Mouse (Mus musculus) skeletal muscle tissue, adult 2 months (tissue): ENCODE results near the gene Mrrf.

Experiments
- DNase-seq: peaks from one replicate; pipeline ENCODE4 v3.0.0-alpha.2; 2012; ENCODE audit warnings: low read depth, low spot score

The Mrrf gene

DNA sequence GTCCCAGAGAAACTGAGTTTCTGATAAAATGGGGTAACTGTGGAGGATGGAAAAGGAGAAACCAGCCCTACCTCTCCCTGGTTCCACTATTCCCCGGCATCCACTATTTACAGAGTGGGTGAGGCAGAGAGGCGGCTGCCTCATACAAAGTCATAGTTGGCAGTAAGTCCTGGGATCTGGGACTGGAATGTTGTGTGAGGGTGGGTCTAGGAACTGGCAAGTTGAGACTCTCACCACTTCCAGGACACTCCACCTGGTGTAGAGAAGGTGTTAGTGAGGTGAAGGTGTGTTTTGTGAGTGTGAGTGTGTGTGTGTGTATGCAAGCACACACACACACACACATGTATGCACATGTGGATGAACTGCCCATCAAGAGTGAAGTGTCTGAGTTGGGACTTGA lies 64.6 kb downstream of the Mrrf start:
- DNase-seq, result no peak

DNA sequence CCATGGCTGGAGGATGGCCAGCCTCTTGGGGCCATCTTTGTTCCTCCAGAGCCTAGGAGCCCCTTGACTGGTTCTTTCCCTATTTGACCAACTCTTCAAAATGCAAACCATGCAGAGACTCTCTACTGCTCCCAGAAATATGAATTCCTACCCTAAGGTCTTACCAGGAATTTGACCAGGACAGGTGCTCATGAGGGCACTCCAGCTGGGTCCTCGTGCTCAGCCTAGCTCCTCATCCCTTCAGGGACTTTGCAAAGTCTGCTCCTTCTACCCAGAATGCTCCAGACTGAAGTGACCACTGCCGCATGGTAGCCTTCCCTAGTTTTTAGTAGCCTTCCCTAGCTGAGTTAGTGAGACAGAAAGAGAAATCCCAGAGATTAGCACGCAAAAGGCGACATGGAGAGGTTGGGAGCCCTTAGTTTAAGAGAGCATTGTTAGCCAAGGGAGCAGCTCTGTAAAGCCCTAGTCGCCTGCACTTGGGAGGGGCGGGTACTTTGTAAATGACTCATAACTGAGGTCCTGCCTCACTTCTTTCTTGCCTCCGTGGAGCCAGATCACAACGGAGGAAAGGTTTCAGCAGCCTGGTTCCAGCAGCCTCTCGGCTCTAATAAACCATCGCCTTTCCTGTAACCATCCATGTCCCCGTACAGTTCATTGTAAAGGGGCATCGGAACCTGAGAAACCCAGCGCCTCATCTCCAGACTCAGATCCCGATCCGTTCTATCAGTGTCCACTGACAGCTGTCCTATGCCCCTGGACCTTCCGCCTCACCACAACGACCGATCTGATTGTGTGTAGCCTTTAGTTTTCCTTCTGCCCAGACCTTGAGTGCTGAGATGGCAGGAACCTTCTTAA lies 65.8 kb downstream of the Mrrf start:
- no peak for DNase-seq

DNA sequence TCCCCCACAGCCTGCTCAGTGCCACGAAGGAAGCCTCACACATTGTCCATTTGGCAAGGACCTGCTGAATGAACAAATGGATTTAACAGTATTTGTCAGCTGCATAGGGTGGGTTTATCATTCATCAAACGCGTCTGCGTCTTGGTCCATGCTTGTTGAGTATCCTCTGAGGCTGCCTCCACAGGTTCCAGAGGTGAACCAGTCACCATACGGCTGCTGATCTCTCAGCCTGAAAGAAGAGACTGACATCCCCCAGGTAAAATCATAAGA lies 66.4 kb downstream of the Mrrf start:
- DNase-seq, result no peak

- DNase-seq, result no peak
Observed at GRCm38 (mm10) chr2:36203011-36203825, 67.0 kb downstream of the Mrrf start.

DNA sequence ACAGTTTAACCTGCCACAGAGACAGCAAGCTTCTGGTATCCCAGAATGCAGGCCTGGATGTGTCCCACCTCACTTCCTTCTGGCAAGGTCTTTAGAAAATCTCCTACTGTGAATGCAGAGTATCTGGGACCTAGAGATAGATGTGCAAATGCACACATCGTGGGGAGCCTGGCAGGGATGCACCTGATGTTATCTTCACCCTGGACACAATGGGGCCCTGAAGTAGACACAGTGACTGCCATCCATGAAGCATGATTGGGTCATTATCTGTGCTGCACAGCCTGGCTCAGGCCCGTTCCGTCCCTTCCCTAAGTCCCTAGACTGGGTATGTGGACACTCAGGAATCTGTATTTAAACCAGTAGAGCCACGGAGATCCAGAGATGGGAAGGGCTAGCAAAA lies 68.4 kb downstream of the Mrrf start:
- DNase-seq, result no peak

DNA sequence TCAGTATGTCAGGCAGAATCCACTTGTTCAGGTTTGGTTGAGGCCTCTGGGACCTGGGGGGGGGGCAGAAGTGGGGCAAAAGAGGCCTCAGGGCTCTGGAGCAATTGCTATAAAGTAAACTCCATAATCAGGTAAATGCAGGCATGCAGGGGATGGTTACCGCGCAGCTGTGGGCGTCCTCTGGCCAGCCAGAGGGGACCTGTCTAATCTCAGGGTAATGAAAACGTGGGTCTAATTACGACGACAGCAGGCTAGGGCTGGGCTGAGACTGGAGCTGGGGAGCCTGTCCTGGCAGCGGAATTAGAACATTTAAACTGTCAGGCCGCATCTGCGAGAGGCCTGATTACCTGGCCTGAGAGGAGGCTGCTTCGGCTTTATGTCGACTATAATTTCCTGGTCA lies 70.9 kb downstream of the Mrrf start:
- no peak for DNase-seq

DNA sequence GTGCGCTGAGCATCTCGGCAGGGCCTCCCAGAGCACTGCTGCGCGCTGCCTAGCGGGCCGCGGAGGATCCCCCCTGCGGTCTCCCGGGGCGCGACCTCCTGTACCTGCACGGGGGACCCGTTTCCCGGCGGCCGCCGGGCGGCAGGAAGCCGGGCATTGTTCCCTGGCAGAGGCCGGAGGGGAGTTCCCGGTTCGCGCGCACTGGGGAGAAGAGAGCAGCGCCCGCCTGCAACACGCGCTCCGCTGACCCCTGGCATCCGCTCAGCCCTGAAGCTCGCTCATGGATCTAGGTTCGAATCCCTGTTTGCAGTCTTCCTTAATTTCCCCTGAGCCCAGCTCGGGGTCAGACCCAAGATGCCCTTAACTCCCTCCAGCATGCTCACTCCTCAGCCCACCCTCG lies 74.6 kb downstream of the Mrrf start:
- no peak for DNase-seq

DNA sequence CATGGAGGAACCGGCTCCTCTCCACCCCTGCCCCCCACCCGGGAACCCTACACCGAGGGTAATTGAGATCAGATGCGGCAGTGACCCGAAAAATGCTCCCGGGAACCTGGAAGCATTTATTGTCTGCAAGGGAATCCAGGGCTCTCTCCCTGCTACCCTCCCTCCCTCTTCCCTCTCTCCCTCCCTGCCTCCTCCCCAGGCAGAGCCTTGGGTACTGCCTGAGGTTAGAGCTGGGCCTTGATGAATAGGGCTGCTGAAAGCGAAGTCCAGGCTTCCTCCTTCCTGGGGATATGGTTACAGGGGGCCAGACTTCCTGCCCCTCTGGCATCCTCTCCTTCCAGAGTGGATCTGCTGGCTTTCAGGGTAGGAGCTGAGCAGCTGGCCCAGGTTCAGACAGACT lies 75.6 kb downstream of the Mrrf start:
- DNase-seq, result no peak

GRCm38 (mm10) chr2:36213108-36213507 lies 76.9 kb downstream of the Mrrf start:
- no peak for DNase-seq

DNA sequence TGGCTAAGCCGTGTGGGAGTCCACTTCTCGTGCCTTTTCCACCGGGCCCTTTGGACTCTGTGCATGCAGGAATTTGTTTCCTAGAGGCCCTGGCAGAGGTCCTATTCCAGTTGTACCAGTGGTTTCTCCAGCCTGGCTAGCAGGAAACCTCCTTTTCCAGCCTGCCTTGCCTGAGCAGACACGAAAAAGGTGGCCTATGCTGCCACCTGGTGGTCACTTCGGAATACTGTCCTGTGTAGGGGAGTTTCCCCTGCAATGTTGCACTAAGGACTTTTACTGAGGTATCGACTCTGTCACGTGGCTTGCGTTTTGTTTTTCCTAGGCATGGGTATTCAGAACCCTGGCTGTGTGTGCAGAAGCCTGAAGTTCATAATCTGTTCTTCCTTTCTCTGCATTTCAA lies 77.8 kb downstream of the Mrrf start:
- peak; percentile 78 for DNase-seq

DNA sequence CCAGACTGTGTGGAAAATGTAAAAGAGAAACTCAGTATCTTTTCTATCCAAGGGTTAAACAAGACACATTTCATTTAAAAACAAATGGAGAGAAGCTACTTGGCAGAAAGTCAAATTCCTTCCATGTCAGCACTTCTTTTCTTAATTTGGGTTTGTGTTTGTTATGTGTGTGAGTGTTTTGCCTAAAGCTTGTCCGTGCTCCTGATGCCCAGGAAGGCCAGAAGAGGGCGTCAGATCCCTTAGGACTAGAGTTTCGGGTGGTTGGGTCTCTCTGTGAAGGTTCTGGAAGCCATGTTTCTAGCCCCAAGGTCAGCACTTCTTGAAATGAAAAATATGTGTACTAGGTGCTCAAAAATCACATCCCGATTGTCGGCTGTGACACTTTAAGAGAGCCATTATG lies 78.2 kb downstream of the Mrrf start:
- DNase-seq, result no peak

DNA sequence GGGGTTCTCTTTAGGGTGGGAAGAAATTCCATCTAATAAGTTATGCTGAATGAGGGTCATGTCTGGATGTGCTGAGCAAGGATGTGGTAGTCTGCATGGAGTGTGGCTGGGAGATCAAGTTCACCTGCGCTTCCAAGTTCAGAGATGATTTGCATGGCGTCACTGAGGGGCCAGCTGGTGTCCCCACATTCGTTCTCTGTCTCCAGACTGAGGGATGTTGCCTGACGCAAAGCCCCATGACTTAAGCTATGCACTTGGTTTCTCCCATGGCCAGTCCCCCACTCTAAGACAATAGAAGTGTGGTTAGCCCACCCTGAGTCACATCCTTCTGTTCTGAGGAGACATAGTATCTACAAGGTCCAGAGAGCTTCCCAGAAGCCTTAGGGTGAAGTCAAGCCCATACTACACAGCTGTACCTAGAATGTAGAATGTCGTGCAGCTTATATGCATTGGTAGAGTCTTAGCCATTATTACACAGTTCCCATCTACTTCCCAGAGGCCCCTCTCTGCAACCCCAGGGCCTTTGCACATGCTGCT lies 79.1 kb downstream of the Mrrf start:
- DNase-seq, result no peak

- peak; percentile 34 for DNase-seq
Observed at GRCm38 (mm10) chr2:36216546-36216945, 80.4 kb downstream of the Mrrf start.

DNA sequence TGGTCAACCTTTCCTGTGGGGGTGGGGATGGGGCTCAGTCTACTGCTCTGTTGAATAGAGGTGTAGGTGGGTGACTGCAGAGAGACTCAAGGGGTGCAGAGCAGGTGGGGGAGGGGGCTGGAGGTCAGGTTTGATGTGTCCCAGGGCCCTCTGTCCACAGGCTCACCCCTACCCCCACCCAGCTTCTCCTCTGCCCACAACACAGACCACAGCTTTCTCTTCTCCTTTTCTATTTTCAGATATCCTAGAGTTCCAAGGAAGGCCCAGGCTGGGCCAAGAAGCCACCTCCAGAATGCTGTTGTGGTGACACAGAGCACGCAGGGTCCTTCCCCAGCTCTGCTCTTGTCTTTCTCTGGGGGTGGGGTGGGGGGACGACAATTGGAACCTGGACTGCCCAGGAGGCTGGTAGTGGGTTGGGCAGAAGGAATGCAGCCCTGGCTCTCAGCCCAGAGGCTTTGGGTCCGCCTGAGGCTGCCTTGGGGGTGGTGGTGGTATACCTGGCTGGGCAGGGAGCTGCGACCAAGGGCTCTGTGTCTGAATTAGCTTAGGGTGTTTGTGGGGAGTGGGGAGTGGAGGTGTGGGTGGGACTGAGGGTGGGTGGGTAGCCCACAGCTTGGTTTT lies 80.9 kb downstream of the Mrrf start:
- DNase-seq, result no peak

- no peak for DNase-seq
Observed at GRCm38 (mm10) chr2:36217692-36218233, 81.6 kb downstream of the Mrrf start.

DNA sequence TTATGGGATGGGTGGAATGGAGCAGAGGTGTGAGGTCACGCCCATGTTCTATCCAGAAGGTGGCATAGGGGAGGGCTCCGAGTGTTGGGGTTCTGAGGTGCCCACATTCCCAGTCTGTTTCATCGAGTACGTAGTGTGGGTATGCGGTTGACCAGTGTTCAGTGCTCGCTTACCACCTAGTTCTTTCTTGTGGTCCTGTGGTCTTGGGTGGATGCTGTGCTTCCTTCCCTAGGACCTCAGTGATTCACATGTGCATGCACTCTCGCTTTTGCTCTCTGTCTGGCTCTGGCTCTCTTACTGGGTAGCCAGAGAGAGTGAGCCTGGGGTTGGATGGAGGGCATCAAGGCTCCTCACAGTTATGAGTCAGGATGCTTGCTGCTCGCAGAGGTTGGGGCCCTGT lies 83.9 kb downstream of the Mrrf start:
- DNase-seq, result no peak

DNA sequence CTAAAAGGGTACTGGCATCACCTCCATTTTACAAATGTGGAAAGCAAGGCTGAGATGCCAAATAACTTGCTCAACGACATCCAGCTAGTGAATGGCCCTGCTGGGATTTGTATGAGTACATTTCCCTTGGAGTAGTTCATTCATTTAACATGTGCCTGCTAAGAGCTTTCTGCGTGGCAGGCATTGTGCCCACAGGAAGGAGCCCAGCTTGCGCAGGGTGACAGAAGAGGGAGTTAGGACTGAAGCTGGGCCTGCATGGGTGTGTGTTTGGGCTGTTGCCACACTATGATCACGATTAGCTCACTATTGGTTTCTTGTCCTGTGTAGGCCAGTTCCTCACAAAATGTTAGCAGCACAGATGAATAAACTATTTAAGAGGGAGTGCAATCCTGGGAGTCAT lies 84.7 kb downstream of the Mrrf start:
- DNase-seq, result no peak

DNA sequence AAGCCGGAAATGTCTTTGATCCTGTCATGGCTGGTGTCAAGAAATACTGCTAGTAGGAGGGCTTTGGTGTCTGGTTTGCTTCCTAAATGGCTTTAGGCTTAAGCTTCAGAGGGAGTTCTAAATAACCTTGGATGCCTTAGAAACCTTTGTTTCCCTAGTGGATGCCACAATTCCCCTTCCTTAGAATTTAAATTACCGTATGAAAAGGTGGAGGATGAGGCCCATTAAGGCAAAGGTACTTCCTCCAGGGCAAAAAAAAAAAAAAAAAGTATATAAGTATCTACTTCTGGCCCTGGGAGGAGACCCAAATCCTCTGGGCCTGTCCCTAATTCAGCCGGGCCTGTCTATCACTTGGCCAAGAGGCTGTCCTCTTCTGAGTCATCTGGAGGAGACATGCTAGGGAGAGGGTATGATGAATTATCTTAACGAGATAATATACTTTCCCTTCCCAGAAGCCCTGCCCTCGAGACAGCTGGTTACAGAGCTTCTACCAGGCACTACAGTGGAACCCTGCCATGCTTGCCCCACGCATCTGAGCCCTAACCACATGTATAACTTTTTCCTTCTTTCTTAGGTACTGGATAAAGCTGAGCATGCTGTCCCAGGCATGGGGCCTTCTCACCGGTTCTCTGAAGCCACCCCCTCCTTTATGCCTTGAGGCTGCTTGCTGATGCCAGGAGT lies 86.1 kb downstream of the Mrrf start:
- DNase-seq, result no peak

DNA sequence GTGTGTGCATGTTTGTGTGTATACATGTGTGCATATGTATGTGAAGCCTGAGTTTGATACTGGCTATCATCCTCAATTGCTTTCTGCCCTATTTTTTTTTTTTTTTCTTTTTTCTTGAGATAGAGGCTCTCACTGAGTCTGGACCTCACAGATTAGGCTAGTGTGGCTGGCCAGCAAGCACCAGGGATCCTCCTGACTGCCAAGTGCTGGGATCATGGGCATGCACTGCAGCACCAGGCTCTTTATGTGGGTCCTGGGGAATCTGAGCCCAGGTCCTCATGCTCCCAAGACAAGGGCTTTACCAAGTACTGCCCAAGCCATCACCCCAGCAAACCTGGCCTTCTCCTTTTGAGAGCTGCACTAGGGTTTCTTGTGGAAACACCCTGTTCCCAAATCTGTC lies 87.2 kb downstream of the Mrrf start:
- DNase-seq, result no peak

DNA sequence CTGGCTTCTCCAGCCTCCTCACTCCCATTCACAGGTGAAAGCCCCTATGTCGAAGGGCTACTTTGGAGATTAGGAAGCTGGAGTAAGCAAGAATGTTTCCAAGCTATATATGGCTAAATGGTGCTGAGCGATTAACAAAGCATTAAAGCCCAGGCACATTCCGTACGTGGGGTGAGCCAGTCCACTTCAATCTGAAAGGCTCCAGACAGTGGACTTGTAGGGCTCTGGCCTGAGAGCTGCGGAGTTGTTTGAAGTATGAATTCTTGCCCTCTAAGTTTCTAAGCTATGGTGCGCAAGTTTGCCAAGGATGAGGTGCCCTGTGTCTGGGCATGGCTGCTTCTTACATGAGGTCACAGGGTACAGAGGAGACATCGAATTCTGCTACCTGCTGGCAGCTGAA lies 88.0 kb downstream of the Mrrf start:
- no peak for DNase-seq

GRCm38 (mm10) chr2:36224599-36224998 lies 88.4 kb downstream of the Mrrf start:
- no peak for DNase-seq

DNA sequence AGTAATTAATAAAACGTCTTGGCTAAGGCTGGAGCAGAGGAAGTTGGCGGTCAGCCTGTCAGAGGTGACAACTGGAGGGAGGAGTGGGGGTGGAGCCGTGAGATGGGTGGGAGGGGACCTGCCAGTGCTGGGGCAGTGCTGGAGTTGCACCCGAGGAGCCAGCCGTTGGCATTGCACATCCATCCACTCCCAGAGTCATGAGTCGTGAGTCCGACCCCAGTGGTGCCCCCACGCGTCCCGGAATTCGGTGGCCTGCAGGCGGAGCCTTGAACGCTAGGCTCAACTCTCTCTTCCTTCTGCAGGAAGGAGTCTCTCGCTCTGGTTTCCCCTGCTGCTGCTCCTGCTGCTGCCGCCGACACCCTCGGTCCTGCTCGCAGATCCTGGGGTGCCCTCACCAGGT lies 94.2 kb downstream of the Mrrf start, which contains the start of gene Ptgs1:
Gene Ptgs1 (plus strand): TSS at position 61 of the 400 bp plus-strand sequence.
- DNase-seq, result no peak
